Mouse (Mus musculus): Measurements from ENCODE around the gene Susd2. TPM values are rescaled to one million over a fixed set of nuclear protein-coding genes. Genes with fewer than 3 reads are reported as not detected.

The Susd2 gene
- polyA plus RNA-seq, 1 experiment from 2014 or later = 5.1 TPM

- no peak overlapping the region for H3K9ac ChIP-seq
- H3K4me3 ChIP-seq = no peak overlapping the region
- H3K36me3 ChIP-seq = peaks cover 9% of the 10 kb centered on the region; the same call in 1 of the 2 replicates
- WGBS = 97% methylated on average over 1 of the region's 1 CpGs
- H3K27ac ChIP-seq (ENCODE audit: poor library complexity, severe bottlenecking) = no peak overlapping the region
- no peak for ATAC-seq (ENCODE audit: insufficient number of reproducible peaks, low FRiP score)
- no peaks in the 10 kb centered on the region for H3K9me3 ChIP-seq (replicated peaks)
- H3K27me3 ChIP-seq (replicated peaks) = peaks cover 9% of the 10 kb centered on the region; the same call in 1 of the 2 replicates
- no peak overlapping the region for H3K4me2 ChIP-seq
- H3K4me1 ChIP-seq (replicated peaks) = peaks cover 24% of the 10 kb centered on the region
Measured at GRCm38 (mm10) chr10:75669936-75670335, 26.1 kb upstream of the Susd2 start.

- Histone ChIP-seq H3K27ac (ENCODE audit: poor library complexity, severe bottlenecking) (peak overlapping the region; percentile 57), H3K9me3 (replicated peaks) (no peaks in the 10 kb centered on the region), H3K4me2 (peak overlapping the region; percentile 85), H3K27me3 (replicated peaks) (peaks cover 9% of the 10 kb centered on the region; the same call in 1 of the 2 replicates), H3K4me3 (peak overlapping the region; percentile 76), H3K36me3 (peaks cover 27% of the 10 kb centered on the region), H3K4me1 (replicated peaks) (peaks cover 24% of the 10 kb centered on the region), H3K9ac (peak overlapping the region; percentile 80)
- peak; percentile 75 for ATAC-seq (ENCODE audit: insufficient number of reproducible peaks, low FRiP score)
- 1% methylated on average over 23 of the region's 23 CpGs for WGBS
Measured at GRCm38 (mm10) chr10:75667911-75668270, 24.1 kb upstream of the Susd2 start.

GRCm38 (mm10) chr10:75667115-75667910 lies 23.5 kb upstream of the Susd2 start:
- Histone ChIP-seq H3K36me3 (peaks cover 33% of the 10 kb centered on the region), H3K4me1 (replicated peaks) (peaks cover 23% of the 10 kb centered on the region), H3K27me3 (replicated peaks) (peaks cover 9% of the 10 kb centered on the region; the same call in 1 of the 2 replicates), H3K4me3 (peak overlapping the region; percentile 76), H3K9ac (peak overlapping the region; percentile 80), H3K27ac (ENCODE audit: poor library complexity, severe bottlenecking) (peak overlapping the region; percentile 57), H3K9me3 (replicated peaks) (no peaks in the 10 kb centered on the region), H3K4me2 (peak overlapping the region; percentile 85)
- WGBS = 1% methylated on average over 62 of the region's 63 CpGs
- peak; percentile 74 for ATAC-seq (ENCODE audit: insufficient number of reproducible peaks, low FRiP score)

GRCm38 (mm10) chr10:75666451-75667030 lies 22.7 kb upstream of the Susd2 start:
- peak overlapping the region; percentile 76 for H3K4me3 ChIP-seq
- H3K9ac ChIP-seq = peak overlapping the region; percentile 80
- WGBS = 39% methylated on average over 4 of the region's 4 CpGs
- no peak for ATAC-seq (ENCODE audit: insufficient number of reproducible peaks, low FRiP score)
- H3K36me3 ChIP-seq = peaks cover 41% of the 10 kb centered on the region
- H3K27ac ChIP-seq (ENCODE audit: poor library complexity, severe bottlenecking) = peak overlapping the region; percentile 57; the same call in 1 of the 2 replicates
- peaks cover 18% of the 10 kb centered on the region for H3K4me1 ChIP-seq (replicated peaks)
- H3K9me3 ChIP-seq (replicated peaks) = no peaks in the 10 kb centered on the region
- H3K4me2 ChIP-seq = peak overlapping the region; percentile 85
- peaks cover 9% of the 10 kb centered on the region; the same call in 1 of the 2 replicates for H3K27me3 ChIP-seq (replicated peaks)

- no peak overlapping the region for H3K9ac ChIP-seq
- peaks cover 18% of the 10 kb centered on the region for H3K4me1 ChIP-seq (replicated peaks)
- WGBS = 87% methylated on average over 6 of the region's 6 CpGs
- ATAC-seq (ENCODE audit: insufficient number of reproducible peaks, low FRiP score) = no peak
- no peaks in the 10 kb centered on the region for H3K9me3 ChIP-seq (replicated peaks)
- no peak overlapping the region for H3K4me3 ChIP-seq
- no peak overlapping the region for H3K4me2 ChIP-seq
- no peak overlapping the region for H3K27ac ChIP-seq (ENCODE audit: poor library complexity, severe bottlenecking)
- peaks cover 49% of the 10 kb centered on the region for H3K36me3 ChIP-seq
- H3K27me3 ChIP-seq (replicated peaks) = peaks cover 9% of the 10 kb centered on the region; the same call in 1 of the 2 replicates
Measured at GRCm38 (mm10) chr10:75664673-75665270, 21.0 kb upstream of the Susd2 start.

- ATAC-seq (ENCODE audit: insufficient number of reproducible peaks, low FRiP score) = no peak
- H3K9me3 ChIP-seq (replicated peaks) = no peaks in the 10 kb centered on the region
- H3K4me2 ChIP-seq = no peak overlapping the region
- no peak overlapping the region for H3K9ac ChIP-seq
- H3K27me3 ChIP-seq (replicated peaks) = no peaks in the 10 kb centered on the region
- no peak overlapping the region for H3K27ac ChIP-seq (ENCODE audit: poor library complexity, severe bottlenecking)
- WGBS = 87% methylated on average over 4 of the region's 4 CpGs
- H3K4me1 ChIP-seq (replicated peaks) = peaks cover 12% of the 10 kb centered on the region
- peaks cover 60% of the 10 kb centered on the region for H3K36me3 ChIP-seq
- H3K4me3 ChIP-seq = no peak overlapping the region
Measured at GRCm38 (mm10) chr10:75662575-75662974, 18.8 kb upstream of the Susd2 start.

GRCm38 (mm10) chr10:75661876-75662275 lies 18.1 kb upstream of the Susd2 start:
- H3K4me3 ChIP-seq = no peak overlapping the region
- peaks cover 9% of the 10 kb centered on the region for H3K4me1 ChIP-seq (replicated peaks)
- WGBS = 93% methylated on average over 3 of the region's 3 CpGs
- H3K4me2 ChIP-seq = no peak overlapping the region
- H3K27ac ChIP-seq (ENCODE audit: poor library complexity, severe bottlenecking) = no peak overlapping the region
- no peak overlapping the region for H3K9ac ChIP-seq
- H3K27me3 ChIP-seq (replicated peaks) = no peaks in the 10 kb centered on the region
- no peak for ATAC-seq (ENCODE audit: insufficient number of reproducible peaks, low FRiP score)
- H3K9me3 ChIP-seq (replicated peaks) = no peaks in the 10 kb centered on the region
- H3K36me3 ChIP-seq = peaks cover 67% of the 10 kb centered on the region

- Histone ChIP-seq H3K27me3 (replicated peaks) (no peaks in the 10 kb centered on the region), H3K27ac (ENCODE audit: poor library complexity, severe bottlenecking) (no peak overlapping the region), H3K9me3 (replicated peaks) (no peaks in the 10 kb centered on the region), H3K9ac (no peak overlapping the region), H3K4me1 (replicated peaks) (peaks cover 4% of the 10 kb centered on the region), H3K4me3 (no peak overlapping the region), H3K36me3 (peaks cover 71% of the 10 kb centered on the region), H3K4me2 (no peak overlapping the region)
- no peak for ATAC-seq (ENCODE audit: insufficient number of reproducible peaks, low FRiP score)
- WGBS = 82% methylated on average over 6 of the region's 6 CpGs
Measured at GRCm38 (mm10) chr10:75661381-75661780, 17.6 kb upstream of the Susd2 start.

- H3K9me3 ChIP-seq (replicated peaks) = no peaks in the 10 kb centered on the region
- WGBS = 93% methylated on average over 7 of the region's 7 CpGs
- peaks cover 88% of the 10 kb centered on the region for H3K36me3 ChIP-seq
- no peak for ATAC-seq (ENCODE audit: insufficient number of reproducible peaks, low FRiP score)
- no peaks in the 10 kb centered on the region for H3K4me1 ChIP-seq (replicated peaks)
- no peak overlapping the region for H3K4me3 ChIP-seq
- no peak overlapping the region for H3K4me2 ChIP-seq
- no peak overlapping the region for H3K9ac ChIP-seq
- H3K27me3 ChIP-seq (replicated peaks) = no peaks in the 10 kb centered on the region
- no peak overlapping the region for H3K27ac ChIP-seq (ENCODE audit: poor library complexity, severe bottlenecking)
Measured at GRCm38 (mm10) chr10:75657772-75658171, 14.0 kb upstream of the Susd2 start.

- peaks cover 88% of the 10 kb centered on the region for H3K36me3 ChIP-seq
- H3K27ac ChIP-seq (ENCODE audit: poor library complexity, severe bottlenecking) = no peak overlapping the region
- no peak overlapping the region for H3K4me2 ChIP-seq
- H3K9ac ChIP-seq = no peak overlapping the region
- H3K4me3 ChIP-seq = no peak overlapping the region
- no peaks in the 10 kb centered on the region for H3K4me1 ChIP-seq (replicated peaks)
- 94% methylated on average over 5 of the region's 5 CpGs for WGBS
- no peaks in the 10 kb centered on the region for H3K27me3 ChIP-seq (replicated peaks)
- no peak for ATAC-seq (ENCODE audit: insufficient number of reproducible peaks, low FRiP score)
- no peaks in the 10 kb centered on the region for H3K9me3 ChIP-seq (replicated peaks)
Measured at GRCm38 (mm10) chr10:75657165-75657564, 13.4 kb upstream of the Susd2 start.

- Histone ChIP-seq H3K9me3 (replicated peaks) (no peaks in the 10 kb centered on the region), H3K27ac (ENCODE audit: poor library complexity, severe bottlenecking) (no peak overlapping the region), H3K27me3 (replicated peaks) (no peaks in the 10 kb centered on the region), H3K36me3 (peaks cover 99% of the 10 kb centered on the region), H3K4me2 (no peak overlapping the region), H3K4me1 (replicated peaks) (no peaks in the 10 kb centered on the region), H3K4me3 (no peak overlapping the region), H3K9ac (no peak overlapping the region)
- no peak for ATAC-seq (ENCODE audit: insufficient number of reproducible peaks, low FRiP score)
- WGBS = 91% methylated on average over 4 of the region's 4 CpGs
Measured at GRCm38 (mm10) chr10:75654053-75654452, 10.2 kb upstream of the Susd2 start.

Data from heart, embryonic 12.5 days (tissue).